Comparison of ENCODE assay signal across 22 mouse cellular contexts in genomic region chr8:109073715-109074114, GRCm38 (mm10).
"Had no signal": no experiment of that assay in that cellular context is flagged by ENCODE, and none has a peak within 500 bp of the region (broad histone marks: within the 10 kb centered on the region; RNA-seq: fewer than 3 reads in every experiment).

No protein-coding gene starts in this region.

- H3K4me2 ChIP-seq: liver, embryonic 11.5 days; liver, embryonic 13.5 days; liver, embryonic 15.5 days; lung, embryonic 14.5 days; midbrain, embryonic 12.5 days; neural tube, embryonic 13.5 days; neural tube, embryonic 15.5 days; stomach, embryonic 15.5 days had no signal

- ATAC-seq: liver, postnatal 0 days; midbrain, embryonic 16.5 days had no signal

- H3K9me3 ChIP-seq: liver, embryonic 13.5 days; liver, embryonic 15.5 days; midbrain, embryonic 10.5 days; stomach, embryonic 15.5 days had no signal

- H3K27ac ChIP-seq: liver, embryonic 13.5 days; liver, embryonic 15.5 days; macrophage; midbrain, embryonic 10.5 days; midbrain, embryonic 12.5 days; neural tube, embryonic 13.5 days; neural tube, embryonic 15.5 days; stomach, embryonic 15.5 days; stomach, postnatal 0 days had no signal

- H3K4me3 ChIP-seq: liver, embryonic 13.5 days; liver, embryonic 15.5 days; midbrain, embryonic 10.5 days; midbrain, embryonic 12.5 days; myocyte; neural tube, embryonic 13.5 days; neural tube, embryonic 15.5 days; stomach, embryonic 15.5 days had no signal

- H3K36me3 ChIP-seq: liver, embryonic 13.5 days; liver, embryonic 15.5 days; midbrain, embryonic 10.5 days; midbrain, embryonic 12.5 days; neural tube, embryonic 13.5 days; neural tube, embryonic 15.5 days; stomach, embryonic 15.5 days had no signal

- H3K27me3 ChIP-seq: liver, embryonic 13.5 days; liver, embryonic 15.5 days; midbrain, embryonic 12.5 days; neural tube, embryonic 13.5 days; neural tube, embryonic 15.5 days; stomach, embryonic 15.5 days had no signal

- H3K9ac ChIP-seq: liver, embryonic 13.5 days; liver, embryonic 15.5 days; liver, postnatal 0 days; lung, embryonic 14.5 days; midbrain, embryonic 12.5 days; neural tube, embryonic 13.5 days; neural tube, embryonic 15.5 days; stomach, embryonic 15.5 days had no signal

- H3K4me1 ChIP-seq: liver, embryonic 13.5 days; liver, embryonic 15.5 days; midbrain, embryonic 12.5 days; neural tube, embryonic 13.5 days; neural tube, embryonic 15.5 days; stomach, embryonic 15.5 days had no signal

- DNase-seq: liver, embryonic 13.5 days; liver, postnatal 0 days; lung, embryonic 14.5 days; midbrain, embryonic 14.5 days; retina, postnatal 1 day; right cerebral cortex, adult 18-20 months; right cerebral cortex, postnatal 25 days; right cerebral cortex, postnatal 4 days; thymus, adult 2 months; thymus, postnatal 25 days; thymus, postnatal 4 days had no signal
